ENCODE assay signal across 8 mouse cellular contexts in the genomic region with DNA sequence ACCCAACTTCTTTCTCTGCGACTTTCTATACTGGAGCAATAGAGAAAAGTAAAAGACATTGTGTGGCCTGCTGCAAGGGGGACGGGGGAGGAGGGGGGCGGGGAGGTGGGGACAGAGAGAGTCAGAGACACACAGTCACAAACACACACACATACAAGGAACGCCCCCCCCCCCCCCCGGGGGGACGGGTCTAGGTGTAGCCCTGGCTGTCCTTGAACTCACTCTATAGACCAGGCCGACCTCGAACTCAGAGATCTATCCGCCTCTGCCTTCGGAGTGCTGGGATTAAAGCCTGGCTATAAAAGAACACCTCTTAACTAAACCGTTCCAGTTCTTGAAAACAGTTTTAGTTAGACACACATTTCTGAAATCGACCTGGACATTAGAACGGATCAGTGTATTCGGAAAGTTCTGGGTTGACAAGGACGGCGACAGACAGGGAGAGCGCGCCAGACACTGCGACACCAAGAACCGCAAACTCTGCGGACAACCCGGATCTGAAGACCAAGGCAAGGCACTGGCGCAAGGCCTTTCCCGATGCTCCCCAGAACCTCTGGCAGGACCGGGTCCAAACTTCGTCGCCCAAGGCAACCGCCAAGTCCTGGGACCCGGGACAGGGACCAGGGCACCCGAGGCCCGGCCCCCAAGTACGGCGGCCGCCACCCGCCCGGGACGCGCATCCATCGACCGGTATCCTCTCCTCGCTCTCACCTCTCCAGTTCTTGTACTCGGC. TPM values are rescaled to one million over a fixed set of nuclear protein-coding genes. Genes with fewer than 3 reads are reported as not detected.
DNase-seq lines count a peak whose midpoint lies in the region; ATAC-seq and TF ChIP-seq lines count a peak whose summit lies in the region.

No protein-coding gene starts in this region.

- no peak for DNase-seq in heart, adult 9 months (ENCODE audit: low spot score in 2 of 2)
- DNase-seq in MEL-GATA-1-ER (ENCODE audit: extremely low read depth, low read depth): peak; percentile 41
- peak; percentile 56 for DNase-seq in forebrain, embryonic 11.5 days (ENCODE audit: low spot score)
- DNase-seq in right cerebral cortex, postnatal 25 days: no peak
- DNase-seq in thymus, postnatal 0 days (ENCODE audit: low spot score): no peak

- H3K27me3 ChIP-seq in heart, embryonic 16.5 days (ENCODE audit: control insufficient read depth, insufficient read depth, low read length): no peaks in the 10 kb centered on the region
- no peaks in the 10 kb centered on the region for H3K27me3 ChIP-seq in forebrain, embryonic 11.5 days (ENCODE audit: control insufficient read depth, insufficient read depth, low read length)
- no peaks in the 10 kb centered on the region for H3K27me3 ChIP-seq in liver, embryonic 12.5 days (replicated peaks)

- peak overlapping the region; percentile 85 for H3K4me2 ChIP-seq in heart, embryonic 16.5 days (ENCODE audit: low read depth, low read length)
- H3K4me2 ChIP-seq in forebrain, embryonic 11.5 days (ENCODE audit: low read depth, low read length, severe bottlenecking): peak overlapping the region; percentile 72
- H3K4me2 ChIP-seq in liver, embryonic 12.5 days: peak overlapping the region; percentile 91

- no peaks in the 10 kb centered on the region for H3K9me3 ChIP-seq in heart, embryonic 16.5 days (replicated peaks; ENCODE audit: control insufficient read depth, low read length)
- no peaks in the 10 kb centered on the region for H3K9me3 ChIP-seq in forebrain, embryonic 11.5 days (ENCODE audit: control insufficient read depth, low read length)
- H3K9me3 ChIP-seq in liver, embryonic 12.5 days (replicated peaks): no peaks in the 10 kb centered on the region

- H3K27ac ChIP-seq in heart, embryonic 16.5 days (ENCODE audit: low read length): no peak overlapping the region; the same call in 1 of the 2 replicates
- H3K27ac ChIP-seq in forebrain, embryonic 11.5 days (ENCODE audit: low read depth, low read length): no peak overlapping the region
- H3K27ac ChIP-seq in liver, embryonic 12.5 days: peak overlapping the region; percentile 40; the same call in 1 of the 2 replicates
- H3K27ac ChIP-seq in olfactory bulb, adult 2 months (ENCODE audit: insufficient read depth, low read depth, low read length): no peak overlapping the region

- peak overlapping the region; percentile 82 for H3K9ac ChIP-seq in heart, embryonic 16.5 days (ENCODE audit: low read length)
- peak overlapping the region; percentile 69 for H3K9ac ChIP-seq in forebrain, embryonic 11.5 days (ENCODE audit: low read length)
- H3K9ac ChIP-seq in liver, embryonic 12.5 days: peak overlapping the region; percentile 79

- no peak for TF ChIP-seq POLR2A in olfactory bulb, adult 2 months (IDR thresholded peaks at IDR 0.05; ENCODE audit: insufficient read depth, low read depth, low read length)

- 3% methylated on average over 41 of the region's 42 CpGs for WGBS in heart, embryonic 16.5 days
- WGBS in forebrain, embryonic 11.5 days: 3% methylated on average over 41 of the region's 42 CpGs
- WGBS in liver, embryonic 12.5 days (ENCODE audit: insufficient replicate concordance): 4% methylated on average over 42 of the region's 42 CpGs
- 2% methylated on average over 41 of the region's 42 CpGs for WGBS in olfactory bulb, adult 2 months

- peak; percentile 56 for ATAC-seq in heart, embryonic 16.5 days (replicated peaks; ENCODE audit: extremely low read depth, insufficient read depth, low FRiP score)
- ATAC-seq in forebrain, embryonic 11.5 days (replicated peaks; ENCODE audit: low FRiP score): peak; percentile 3; the same call in 1 of the 2 replicates
- ATAC-seq in liver, embryonic 12.5 days: peak; percentile 78

- no peaks in the 10 kb centered on the region for H3K36me3 ChIP-seq in heart, embryonic 16.5 days (ENCODE audit: control insufficient read depth, insufficient read depth)
- no peaks in the 10 kb centered on the region for H3K36me3 ChIP-seq in forebrain, embryonic 11.5 days (ENCODE audit: control insufficient read depth, insufficient read depth, low read length)
- peaks cover 12% of the 10 kb centered on the region for H3K36me3 ChIP-seq in liver, embryonic 12.5 days

- TF ChIP-seq CTCF in olfactory bulb, adult 2 months (IDR thresholded peaks at IDR 0.05; ENCODE audit: insufficient read depth, low read depth, low read length): no peak

- peak overlapping the region; percentile 97 for H3K4me3 ChIP-seq in heart, embryonic 16.5 days (ENCODE audit: low read length)
- peak overlapping the region; percentile 90 for H3K4me3 ChIP-seq in forebrain, embryonic 11.5 days (ENCODE audit: low read depth, low read length)
- H3K4me3 ChIP-seq in liver, embryonic 12.5 days: peak overlapping the region; percentile 98
- peak overlapping the region; percentile 88 for H3K4me3 ChIP-seq in olfactory bulb, adult 2 months (ENCODE audit: insufficient read depth, low read depth, low read length)

- H3K4me1 ChIP-seq in heart, embryonic 16.5 days (ENCODE audit: control insufficient read depth, insufficient read depth, low read length): peaks cover 11% of the 10 kb centered on the region
- peaks cover 6% of the 10 kb centered on the region; the same call in 1 of the 2 replicates for H3K4me1 ChIP-seq in forebrain, embryonic 11.5 days (replicated peaks; ENCODE audit: control insufficient read depth, insufficient read depth, low read length)
- peaks cover 20% of the 10 kb centered on the region for H3K4me1 ChIP-seq in liver, embryonic 12.5 days
- peaks cover 2% of the 10 kb centered on the region; the same call in 1 of the 2 replicates for H3K4me1 ChIP-seq in olfactory bulb, adult 2 months (ENCODE audit: control insufficient read depth, insufficient read depth, low read length)

RNA-seq across cellular contexts. Expression of a gene that starts 0.5 kb away (rescaled TPM):
- 51.3 and 58.2 TPM in 2 replicates for polyA plus RNA-seq in heart, embryonic 16.5 days (2015; fragmentation: Nextera tagmentation; extraction: Ambion mirVana)
- polyA plus RNA-seq in forebrain, embryonic 11.5 days (2014; fragmentation: Nextera tagmentation; extraction: Ambion mirVana): 86.0 and 96.1 TPM in 2 replicates
- polyA plus RNA-seq in liver, embryonic 12.5 days (2016; fragmentation: Nextera tagmentation; extraction: Ambion mirVana): 47.8 and 49.2 TPM in 2 replicates
- not detected in 2 replicates for polyA plus RNA-seq in olfactory bulb, adult 2 months (2012; ENCODE audit: insufficient read depth, insufficient read length, low replicate concordance, missing spikeins)
- polyA plus RNA-seq in thymus, postnatal 0 days (2015; fragmentation: Nextera tagmentation; extraction: Ambion mirVana): 44.3 and 53.6 TPM in 2 replicates

RNA-seq across cellular contexts. Expression of a gene that starts 0.6 kb away (rescaled TPM):
- 11.6 and 13.1 TPM in 2 replicates for polyA plus RNA-seq in heart, embryonic 16.5 days (2015; fragmentation: Nextera tagmentation; extraction: Ambion mirVana)
- polyA plus RNA-seq in forebrain, embryonic 11.5 days (2014; fragmentation: Nextera tagmentation; extraction: Ambion mirVana): 25.0 and 26.7 TPM in 2 replicates
- 14.6 and 14.8 TPM in 2 replicates for polyA plus RNA-seq in liver, embryonic 12.5 days (2016; fragmentation: Nextera tagmentation; extraction: Ambion mirVana)
- polyA plus RNA-seq in olfactory bulb, adult 2 months (2012; ENCODE audit: insufficient read depth, insufficient read length, low replicate concordance, missing spikeins): not detected in 2 replicates
- polyA plus RNA-seq in thymus, postnatal 0 days (2015; fragmentation: Nextera tagmentation; extraction: Ambion mirVana): 16.6 and 18.2 TPM in 2 replicates

RNA-seq across cellular contexts. Expression of a gene that starts 56.3 kb away (rescaled TPM):
- polyA plus RNA-seq in heart, embryonic 16.5 days (2015; fragmentation: Nextera tagmentation; extraction: Ambion mirVana): 3.3 and 4.2 TPM in 2 replicates
- 1.1 and 1.4 TPM in 2 replicates for polyA plus RNA-seq in forebrain, embryonic 11.5 days (2014; fragmentation: Nextera tagmentation; extraction: Ambion mirVana)
- 2.2 and 2.5 TPM in 2 replicates for polyA plus RNA-seq in liver, embryonic 12.5 days (2016; fragmentation: Nextera tagmentation; extraction: Ambion mirVana)
- polyA plus RNA-seq in olfactory bulb, adult 2 months (2012; ENCODE audit: insufficient read depth, insufficient read length, low replicate concordance, missing spikeins): not detected in 2 replicates
- 1.2 and 1.5 TPM in 2 replicates for polyA plus RNA-seq in thymus, postnatal 0 days (2015; fragmentation: Nextera tagmentation; extraction: Ambion mirVana)

Comparison
In these comparisons a context has a peak if more than half of its experiments do, and no peak if none do; other contexts are left out.
1. ATAC-seq: peak in every context shown above with its lines; median percentile 78 in liver, embryonic 12.5 days; 56 in heart, embryonic 16.5 days; 3 in forebrain, embryonic 11.5 days.
2. DNase-seq: peak in MEL-GATA-1-ER (single experiment) and forebrain, embryonic 11.5 days (single experiment); none in heart, adult 9 months (0 of 2), right cerebral cortex, postnatal 25 days (single experiment) and thymus, postnatal 0 days (single experiment).
3. RNA of a gene that starts 0.5 kb away (polyA plus RNA-seq): 86.0 to 96.1 TPM in forebrain, embryonic 11.5 days, 51.3 to 58.2 TPM in heart, embryonic 16.5 days, 47.8 to 49.2 TPM in liver, embryonic 12.5 days and 44.3 to 53.6 TPM in thymus, postnatal 0 days; not detected in olfactory bulb, adult 2 months; every median in the first group is over 10 times any median in the second.
4. RNA of a gene that starts 0.6 kb away (polyA plus RNA-seq): 25.0 to 26.7 TPM in forebrain, embryonic 11.5 days, 16.6 to 18.2 TPM in thymus, postnatal 0 days, 14.6 to 14.8 TPM in liver, embryonic 12.5 days and 11.6 to 13.1 TPM in heart, embryonic 16.5 days; not detected in olfactory bulb, adult 2 months; every median in the first group is over 10 times any median in the second.
5. Peak in every context shown above with its lines, with median percentiles within 50 percentile points of each other: H3K4me2 ChIP-seq, H3K4me3 ChIP-seq and H3K9ac ChIP-seq.